Mouse (Mus musculus) cerebellum, postnatal 25 days (tissue): ENCODE measurements around the gene 1700007K13Rik.

Source experiments
- DNase-seq, 2 experiments: peaks; one replicate each; pipeline ENCODE4 v3.0.0; 2021; ENCODE audit warnings: mixed read lengths in 2 of 2

Gene 1700007K13Rik

DNA sequence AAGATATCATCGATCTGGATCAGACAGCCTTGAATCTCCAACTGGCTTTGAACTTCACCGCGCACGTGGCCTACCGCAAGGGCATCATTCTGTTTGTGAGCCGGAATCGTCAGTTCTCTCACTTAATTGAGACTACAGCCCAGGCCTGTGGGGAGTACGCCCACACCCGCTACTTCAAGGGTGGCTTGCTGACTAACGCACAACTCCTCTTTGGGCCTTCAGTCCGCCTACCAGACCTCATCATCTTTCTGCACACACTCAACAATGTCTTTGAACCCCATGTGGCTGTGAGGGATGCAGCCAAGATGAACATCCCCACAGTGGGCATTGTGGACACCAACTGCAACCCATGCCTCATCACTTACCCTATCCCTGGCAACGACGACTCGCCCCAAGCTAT, 3.3 kb upstream of the 1700007K13Rik start:
- no peak for DNase-seq

DNA sequence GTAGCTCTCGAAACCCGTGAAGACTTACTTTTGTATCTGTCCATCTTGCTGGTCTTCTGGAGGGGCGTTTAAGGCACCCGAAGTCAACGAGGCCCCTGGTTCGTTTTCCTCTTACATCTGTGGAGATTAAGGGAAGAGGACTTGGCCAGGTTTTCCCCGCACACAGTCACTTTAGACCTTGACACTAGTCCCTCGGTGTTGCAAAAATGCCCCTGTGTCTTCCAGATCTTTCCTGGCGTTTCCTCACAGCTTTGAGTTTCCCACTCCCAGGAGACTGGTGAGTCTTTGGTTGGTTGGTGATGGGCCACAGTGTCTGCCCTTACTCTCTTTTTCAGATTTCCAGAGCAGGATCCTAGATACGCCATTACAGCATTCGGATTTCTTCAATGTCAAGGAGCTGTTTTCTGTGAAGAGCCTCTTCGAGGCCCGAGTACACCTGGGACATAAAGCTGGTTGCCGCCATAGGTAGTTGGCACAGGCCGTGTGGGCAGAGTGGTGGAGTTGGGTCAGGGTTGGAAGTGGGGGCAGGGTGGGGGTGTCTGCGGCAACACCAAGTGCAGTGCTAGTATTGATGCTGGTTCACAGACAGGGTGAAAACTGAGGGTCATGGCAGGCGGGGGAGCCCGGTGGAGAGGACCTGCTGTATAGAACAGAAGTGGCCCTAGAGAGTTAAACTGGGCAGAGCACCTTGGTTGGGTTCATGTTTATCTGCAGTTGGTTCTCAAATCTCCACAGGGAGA, 2.5 kb upstream of the 1700007K13Rik start:
- peak in 1 of 2 experiments; percentile 11 for DNase-seq

DNA sequence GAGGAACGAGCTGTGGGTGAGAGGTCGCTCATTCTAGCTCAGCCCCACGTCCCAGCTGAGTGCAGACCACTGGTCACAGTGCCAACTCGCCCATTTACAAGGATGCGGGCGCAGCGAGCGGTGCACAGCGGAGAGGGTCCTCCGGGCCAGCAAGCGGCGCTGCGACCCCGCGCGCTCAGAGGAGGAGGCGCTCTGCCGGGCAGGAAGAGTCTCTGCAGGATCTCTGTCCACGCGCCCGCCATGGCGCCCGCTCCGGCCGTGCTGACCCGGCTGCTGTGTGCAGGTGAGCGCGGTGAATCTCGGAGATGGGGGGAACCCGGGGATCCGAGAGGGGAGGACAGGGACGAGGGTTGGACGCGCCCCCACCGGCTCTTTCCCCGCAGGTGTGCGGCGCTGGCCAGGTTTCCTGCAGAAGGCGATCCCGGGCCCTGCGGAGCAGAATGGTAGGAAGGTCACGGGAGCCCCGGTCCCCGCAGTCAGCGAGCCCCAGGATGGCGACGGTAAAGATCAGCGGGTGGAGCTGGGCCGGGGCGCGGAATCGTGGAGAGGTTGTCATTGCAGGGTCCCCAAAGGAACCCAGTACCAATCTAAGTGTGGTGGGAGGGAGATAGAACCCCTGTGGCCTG, 1.8 kb upstream of the 1700007K13Rik start, which contains the start of gene Mrps2:
Gene Mrps2, plus strand, starts transcription at position 207 of the 626 bp plus-strand sequence.
- DNase-seq: peak; percentile 92 to 94

DNA sequence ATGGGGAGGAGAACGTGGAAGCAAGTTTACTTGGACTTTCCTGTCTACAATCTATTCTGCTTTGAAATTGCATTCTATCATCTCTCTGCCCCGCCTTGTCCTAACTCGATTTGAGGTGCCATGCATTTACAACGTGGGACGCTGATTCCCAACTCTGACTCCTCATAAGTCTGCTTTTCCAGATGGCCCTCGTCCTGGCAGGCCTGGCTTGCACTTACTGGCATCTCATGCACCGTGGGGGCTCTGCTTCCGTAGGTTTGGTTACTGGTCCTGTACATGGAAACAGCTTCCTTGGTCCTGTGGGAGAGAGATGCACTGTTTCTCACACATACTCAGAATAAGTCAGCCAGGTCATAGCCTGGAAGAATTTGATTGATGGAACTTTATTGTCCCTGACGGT, 1.2 kb downstream of the 1700007K13Rik start:
- no peak for DNase-seq

DNA sequence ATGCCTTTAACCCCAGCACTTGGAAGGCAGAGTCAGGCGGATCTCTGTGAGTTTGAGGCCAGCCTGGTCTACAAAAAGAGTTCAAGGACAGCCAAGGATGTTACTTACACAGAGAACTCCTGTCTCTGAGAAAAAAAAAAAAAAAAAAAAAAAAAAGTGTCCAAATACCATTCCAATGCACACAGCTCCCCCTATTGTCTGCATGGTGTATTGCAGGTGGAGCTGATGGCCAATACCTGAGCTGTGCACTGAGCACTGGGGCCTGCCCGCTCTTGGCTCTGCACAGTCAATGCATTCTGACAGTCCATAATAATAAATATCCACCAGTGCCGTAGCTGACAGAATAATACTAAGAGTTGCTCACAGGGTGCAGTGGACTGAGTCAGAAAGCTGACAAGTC, 2.2 kb downstream of the 1700007K13Rik start:
- DNase-seq: peak; percentile 74 to 87

DNA sequence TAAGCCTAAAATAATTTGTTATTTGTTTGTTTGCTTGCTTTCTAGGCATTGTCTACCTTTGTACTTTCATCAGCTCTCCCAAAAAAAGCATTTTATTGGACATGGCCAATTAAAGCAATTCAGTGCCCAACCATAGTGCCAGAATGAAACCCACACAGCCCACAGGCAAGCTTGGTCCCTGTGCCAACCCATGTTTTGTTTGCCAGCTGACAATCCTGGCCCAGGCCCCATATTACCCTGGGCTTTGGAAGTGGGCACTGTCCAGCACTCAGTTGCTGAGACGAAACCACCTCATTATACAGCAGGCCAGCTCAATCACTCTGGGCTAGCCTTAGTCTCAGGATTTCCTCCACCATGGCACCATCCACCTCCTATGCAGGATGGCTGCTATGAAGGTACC, 9.5 kb downstream of the 1700007K13Rik start:
- peak; percentile 44 to 58 for DNase-seq

DNA sequence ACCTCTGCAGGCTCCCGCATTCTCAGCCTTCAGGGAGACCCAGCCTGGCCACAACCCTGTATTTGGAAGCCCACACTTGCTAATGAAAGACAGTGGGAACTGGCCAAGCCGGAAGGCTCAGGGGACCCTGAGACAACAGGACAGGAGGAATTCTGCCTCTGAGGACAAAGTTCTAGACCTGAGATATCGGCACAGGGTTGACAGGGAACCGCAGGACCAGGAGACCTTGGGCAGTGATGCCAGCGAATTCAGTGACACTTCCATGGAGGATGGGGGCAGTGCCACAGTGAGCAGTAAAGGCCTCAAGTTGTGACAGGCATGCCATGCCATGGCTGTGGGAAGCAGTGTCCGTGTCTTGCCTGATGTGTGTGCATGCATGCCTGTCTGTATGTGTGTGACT, 12.6 kb downstream of the 1700007K13Rik start:
- DNase-seq: no peak

DNA sequence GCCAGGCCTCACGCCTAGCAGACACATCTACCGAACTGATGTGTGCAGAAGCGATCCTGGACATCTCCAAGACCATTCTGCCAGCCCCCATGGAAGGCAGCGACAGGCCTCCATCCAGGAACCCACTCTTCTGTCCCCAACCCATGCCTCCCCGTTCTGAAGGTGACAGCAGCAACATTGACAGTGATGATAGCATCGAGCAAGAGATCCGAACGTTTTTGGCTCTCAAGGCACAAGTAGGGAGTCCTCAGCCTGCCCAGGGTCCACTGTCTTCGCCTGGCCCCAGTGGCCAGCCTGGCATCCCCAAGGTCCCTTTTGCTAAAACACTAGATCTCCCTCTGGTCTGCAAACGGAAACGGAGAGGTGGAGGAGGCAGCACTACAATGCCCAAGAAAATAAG, 14.5 kb downstream of the 1700007K13Rik start:
- DNase-seq: no peak

DNA sequence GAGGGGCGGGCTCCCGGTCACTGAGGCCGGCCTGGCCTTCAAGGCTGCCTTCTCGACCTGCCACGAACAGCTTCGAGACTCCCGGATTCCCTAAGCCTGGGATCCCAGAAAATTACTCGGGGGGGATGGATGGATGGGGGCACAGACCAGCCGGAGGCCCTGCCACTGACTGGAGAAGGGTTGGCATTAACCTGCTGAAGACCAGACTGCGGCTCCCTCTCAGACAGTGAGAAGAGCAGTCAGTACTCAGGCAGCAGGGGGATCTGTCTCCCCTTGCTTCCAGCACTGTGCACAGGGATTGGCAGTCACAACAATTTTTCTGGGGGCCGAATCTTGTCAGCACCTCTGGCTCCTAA, 18.8 kb downstream of the 1700007K13Rik start:
- no peak for DNase-seq

DNA sequence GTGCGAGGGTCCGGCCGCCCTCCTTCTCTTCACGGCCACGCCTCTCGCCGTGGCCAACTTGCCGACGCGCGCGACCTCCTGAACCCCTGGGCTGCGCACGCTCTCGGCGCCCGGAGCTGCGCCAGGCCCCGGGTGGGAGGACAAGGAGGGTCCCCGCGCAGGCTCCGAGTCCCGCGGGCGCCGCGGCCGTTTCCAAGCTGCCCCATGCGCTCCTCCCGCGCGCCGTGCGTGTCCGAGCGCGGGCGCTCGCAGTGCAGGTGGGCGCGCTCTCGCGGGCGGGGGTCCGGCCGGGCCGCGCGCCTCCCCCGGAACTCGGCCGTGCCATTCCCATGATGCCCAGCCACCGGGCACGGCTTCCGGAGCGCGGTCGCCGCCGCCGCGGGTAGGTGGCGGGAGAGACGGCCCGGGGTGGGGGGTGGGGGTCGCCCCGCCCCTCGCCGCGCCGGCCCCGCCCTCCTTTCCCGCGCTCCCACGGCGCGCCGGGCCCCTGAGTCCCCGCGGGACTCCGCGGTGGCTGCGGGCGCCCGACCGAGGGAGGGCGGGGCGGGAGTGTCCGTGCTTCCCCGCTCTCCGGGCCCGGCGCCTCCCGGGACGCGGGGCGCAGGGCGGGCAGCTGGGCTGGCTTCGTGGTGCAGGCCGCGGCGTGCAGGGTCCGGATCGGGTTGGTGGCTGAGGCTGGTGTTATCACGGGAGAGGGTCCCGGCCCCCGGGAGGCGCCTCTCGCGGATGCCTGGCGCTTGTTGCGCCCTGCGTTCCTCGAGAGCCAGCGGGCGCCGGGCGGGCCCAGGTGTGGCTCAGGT, 19.4 kb downstream of the 1700007K13Rik start, which contains the start of gene Ppp1r26:
Gene Ppp1r26, plus strand, starts transcription at position 286 of the 800 bp plus-strand sequence.
- DNase-seq: peak; percentile 71 to 79

DNA sequence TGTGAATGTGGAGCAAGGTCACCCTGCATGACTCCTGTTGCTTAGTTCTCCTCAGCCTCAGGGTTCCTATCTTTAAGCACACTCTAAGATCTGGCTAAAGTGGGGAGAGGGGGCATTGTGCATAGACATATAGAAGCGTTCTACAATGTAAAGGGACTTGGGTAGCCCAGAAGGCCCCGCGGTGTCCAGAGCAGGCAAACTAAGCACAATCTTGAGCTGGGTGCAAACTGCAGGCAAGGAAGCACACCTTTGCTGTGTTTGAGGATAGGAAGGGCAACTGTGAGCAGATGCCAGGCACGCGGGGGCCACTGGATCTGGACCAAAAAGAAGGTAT, 20.0 kb downstream of the 1700007K13Rik start:
- DNase-seq: no peak

DNA sequence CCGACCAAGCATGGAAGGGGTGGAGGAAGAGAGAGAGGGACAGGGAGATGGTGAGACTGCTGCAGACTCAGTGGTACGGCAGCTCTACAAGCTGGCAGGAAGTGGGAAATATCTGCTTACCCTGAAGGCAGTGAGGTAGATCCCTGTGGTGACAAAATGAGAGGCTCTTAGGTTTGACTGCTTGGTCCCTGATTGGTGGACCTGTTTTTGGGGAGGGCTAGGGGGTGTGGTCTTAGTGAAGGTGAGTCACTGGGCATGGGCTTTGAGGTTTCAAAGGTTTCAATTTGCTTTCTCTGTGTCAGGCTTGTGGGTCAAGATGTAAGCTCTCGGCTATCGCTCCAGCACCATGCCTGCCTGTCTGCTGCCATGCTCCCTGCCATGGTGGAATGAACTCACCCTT, 21.1 kb downstream of the 1700007K13Rik start:
- no peak for DNase-seq

DNA sequence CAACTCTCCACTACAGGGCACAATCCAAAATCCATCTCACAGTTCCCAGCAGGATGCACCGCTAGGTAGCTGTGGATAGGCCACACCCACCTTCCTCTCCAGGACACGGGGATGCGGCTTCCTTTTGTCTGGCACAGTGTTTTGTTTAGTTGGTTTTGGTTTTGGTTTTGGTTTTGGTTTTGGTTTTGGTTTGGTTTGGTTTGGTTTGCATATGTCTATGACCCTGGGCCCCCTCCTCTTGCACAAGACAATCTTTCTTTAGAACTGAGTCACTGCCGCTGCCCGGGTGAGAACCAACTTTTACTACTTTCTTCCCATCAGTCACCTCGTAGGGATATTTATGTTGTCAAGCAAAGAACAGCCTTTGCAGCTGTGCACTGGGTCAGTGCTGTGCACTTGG, 25.3 kb downstream of the 1700007K13Rik start:
- no peak for DNase-seq

DNA sequence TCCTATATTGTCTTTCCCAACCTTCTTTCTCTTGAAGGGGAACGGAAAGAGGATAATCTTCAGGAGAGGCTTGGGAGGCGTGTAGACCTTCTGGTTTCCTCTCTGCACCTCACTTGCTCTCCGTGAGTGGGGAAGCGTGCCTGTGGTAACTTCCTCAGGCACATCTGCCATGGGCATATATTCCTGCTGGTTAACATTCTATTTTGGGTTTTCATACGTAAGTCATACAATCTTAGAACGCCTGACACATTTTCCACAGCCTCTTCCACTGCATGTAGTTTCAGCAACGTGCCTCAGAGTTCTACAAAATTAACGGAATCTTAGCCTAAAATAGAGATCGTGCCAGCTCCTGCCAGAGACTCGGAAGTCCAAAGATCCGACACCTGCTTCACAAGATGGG, 30.7 kb downstream of the 1700007K13Rik start:
- no peak for DNase-seq

DNA sequence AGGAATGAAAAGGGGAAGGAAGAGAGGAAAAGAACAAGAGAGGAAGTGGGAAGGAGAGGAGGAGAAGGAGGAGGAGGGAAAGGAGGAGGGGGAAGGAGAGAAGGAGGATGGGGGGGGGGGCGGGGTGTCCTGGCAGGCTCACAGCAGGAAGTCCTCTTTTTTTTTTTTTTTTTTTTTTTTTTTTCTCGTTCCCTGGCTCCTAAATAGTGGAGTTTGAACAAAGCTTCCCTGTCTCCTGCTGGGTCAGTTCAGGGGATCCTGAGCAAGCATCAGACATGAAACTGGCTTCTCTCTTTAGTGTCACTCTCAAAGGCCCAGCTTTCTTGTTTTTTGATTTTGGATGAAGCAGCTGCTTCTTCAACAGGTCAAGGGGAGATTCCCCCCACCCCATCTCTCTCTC, 32.6 kb downstream of the 1700007K13Rik start:
- no peak for DNase-seq

DNA sequence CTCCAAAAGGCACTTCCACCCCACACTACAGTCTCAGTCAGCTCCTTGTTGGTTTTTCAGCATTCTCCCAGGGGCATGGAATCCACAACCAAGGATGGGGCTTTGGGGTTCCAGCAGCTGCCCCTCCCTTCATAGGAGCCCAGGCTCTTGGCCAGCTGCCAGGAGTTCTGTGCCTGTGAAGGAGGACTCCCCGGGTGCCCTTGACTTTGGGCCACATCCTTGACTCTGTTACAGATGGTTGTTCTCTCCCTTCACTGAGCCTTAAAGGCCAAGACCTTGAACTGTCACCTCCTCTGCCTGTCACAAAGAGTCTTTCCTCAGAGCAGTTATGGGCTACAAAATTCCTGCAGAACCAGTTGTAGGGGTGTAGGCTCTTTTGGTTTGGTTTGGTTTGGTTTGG, 33.3 kb downstream of the 1700007K13Rik start:
- DNase-seq: peak in 1 of 2 experiments; percentile 56

DNA sequence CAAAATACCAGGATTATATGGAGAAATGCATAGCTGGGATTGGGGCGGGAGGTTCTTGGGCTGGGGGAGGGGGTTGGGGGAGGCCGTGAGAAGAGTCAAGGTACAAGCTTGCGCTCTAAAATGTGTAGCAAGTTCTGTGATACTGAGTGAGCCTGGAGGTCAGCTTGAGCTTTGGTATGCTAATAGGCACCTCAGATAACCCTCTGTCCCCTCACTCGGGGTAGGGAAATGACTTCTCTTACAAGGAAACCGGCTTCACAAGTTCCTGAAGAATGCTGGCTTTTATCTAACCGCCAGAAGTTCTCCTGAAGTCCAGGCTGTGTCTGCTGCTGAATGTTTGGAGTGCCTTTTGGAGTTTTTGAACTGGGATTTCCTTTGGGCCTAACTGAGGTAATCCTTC, 35.3 kb downstream of the 1700007K13Rik start:
- DNase-seq: no peak

DNA sequence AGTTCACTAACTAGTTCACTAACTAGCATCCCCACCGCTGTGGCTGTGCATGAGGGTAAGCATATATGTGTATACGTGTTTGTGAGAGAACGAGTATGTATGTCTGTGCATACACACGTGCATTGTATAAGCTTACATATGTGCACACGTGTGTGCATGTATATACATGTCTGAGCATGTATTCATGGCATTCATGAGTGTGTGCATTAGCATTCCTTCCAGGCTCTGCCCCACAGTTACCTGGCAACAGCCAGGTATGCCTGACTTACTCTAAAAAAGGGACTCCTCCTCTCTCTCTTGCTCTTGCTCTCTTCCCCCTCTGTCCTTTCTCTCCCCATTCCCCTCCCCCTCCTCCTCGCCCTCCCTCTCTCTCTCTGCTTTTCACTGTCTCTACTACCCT, 38.9 kb downstream of the 1700007K13Rik start:
- no peak for DNase-seq

DNA sequence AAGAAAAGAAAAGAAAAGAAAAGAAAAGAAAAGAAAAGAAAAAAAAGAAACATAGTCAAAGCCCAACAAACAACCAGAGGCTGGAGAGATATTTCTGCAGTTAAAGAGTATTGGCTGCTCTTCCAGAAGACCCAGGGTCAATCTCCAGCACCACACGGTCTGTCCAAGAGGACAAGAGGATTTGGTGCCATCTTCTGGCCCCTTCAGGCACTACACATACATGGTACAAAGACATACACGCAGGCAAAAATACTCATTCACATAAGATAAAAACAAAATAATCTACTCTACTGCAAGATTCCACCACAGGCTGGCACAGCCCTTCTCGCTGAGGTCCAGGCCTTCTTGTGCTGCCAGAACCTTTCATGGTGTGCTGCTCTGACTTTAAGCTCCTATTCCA, 43.0 kb downstream of the 1700007K13Rik start:
- peak; percentile 46 to 73 for DNase-seq

DNA sequence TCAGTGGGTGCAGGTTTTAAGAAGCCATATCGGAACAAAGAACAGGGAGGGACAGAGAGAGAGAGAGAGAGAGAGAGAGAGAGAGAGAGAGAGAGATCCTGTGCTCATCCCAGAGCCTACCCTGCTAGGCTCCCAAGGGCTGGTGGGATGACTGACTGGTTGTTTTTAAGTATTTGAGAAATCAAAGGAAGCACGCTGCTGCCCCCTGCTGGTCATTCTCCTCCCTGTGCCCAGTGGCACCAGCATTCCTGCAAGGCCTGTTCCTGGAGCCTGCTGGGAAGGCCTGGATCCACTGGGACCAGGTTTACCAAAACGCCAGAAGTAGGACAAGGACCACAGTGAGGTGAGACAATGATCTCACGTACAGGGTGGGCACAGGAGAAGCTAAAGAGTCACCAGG, 46.2 kb downstream of the 1700007K13Rik start:
- DNase-seq: peak; percentile 97 to 98

DNA sequence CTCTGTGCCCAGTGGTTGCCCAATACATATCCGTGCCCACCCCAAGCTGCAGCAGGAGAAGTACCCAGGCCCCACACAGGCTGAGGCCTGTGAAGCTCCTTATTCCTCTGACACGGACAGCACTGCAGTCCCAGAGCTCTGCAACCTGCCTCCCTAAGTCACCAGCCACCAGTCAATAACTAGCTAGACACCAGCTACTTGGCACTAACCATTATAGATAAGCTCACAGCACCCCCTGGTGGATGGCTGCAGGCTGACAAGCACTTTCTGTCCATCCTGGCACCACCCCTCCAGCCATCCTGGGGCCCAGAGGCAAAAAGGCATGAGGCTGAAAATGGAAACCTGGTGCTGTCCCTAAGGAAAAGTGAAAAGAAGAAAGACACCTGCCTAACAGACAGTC, 48.1 kb downstream of the 1700007K13Rik start:
- DNase-seq: peak; percentile 97 to 98

DNA sequence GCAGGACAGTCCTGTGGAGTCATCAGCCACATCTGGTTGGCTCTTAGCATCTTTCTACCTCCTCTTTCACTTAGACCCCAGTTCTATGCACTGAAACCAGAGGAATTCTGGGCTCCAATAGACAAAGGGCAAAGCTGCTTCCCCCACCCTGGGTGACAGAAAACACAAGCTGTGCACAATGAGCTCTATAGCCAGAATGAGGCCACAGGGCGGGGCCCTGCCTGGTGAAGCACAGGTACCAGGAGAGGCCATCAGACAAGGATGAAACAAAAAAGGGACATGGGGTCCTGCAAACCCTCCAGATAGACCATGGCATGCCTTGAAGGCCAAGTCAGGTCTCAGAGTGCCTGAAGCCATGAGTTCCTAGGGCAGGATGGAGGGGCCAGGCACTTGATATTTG, 49.6 kb downstream of the 1700007K13Rik start:
- peak; percentile 72 for DNase-seq

DNA sequence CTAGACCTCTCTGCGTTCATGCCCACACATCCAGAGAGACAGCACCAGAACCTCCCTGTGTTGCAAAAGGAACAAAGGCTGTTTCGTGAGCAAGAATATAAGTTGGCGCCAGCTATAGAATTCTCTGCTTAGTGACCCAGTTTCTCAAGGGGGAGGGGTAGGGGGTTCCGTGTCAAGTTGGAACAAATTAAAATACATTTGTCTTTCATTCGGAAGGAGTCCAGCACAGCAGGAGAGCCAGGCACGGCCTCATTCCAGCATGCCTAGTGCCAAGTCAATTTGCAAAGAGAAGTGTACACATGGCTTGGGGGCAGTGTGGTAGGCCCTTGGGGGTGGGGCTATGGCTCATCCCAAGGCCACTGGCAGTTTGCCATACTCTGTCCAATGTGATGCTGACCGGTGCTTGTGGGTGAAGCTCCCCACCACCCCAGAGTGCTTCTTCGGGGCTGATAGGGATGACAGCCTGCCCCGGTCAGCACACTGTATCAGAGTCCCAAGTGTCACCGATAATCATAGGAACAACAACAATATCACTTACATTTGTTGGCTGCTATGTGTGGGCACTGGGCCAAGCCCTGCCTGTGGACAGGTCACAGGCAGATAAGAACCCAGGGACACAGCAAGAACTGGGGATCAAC, 50.6 kb downstream of the 1700007K13Rik start:
- peak; percentile 95 to 97 for DNase-seq
